Mouse (Mus musculus) bone marrow, adult 2 months (tissue): ENCODE data around the gene D430041D05Rik.

Source experiments
- CTCF ChIP-seq: fragments of 200-500 bp; IDR thresholded peaks from 2 replicates; pipeline ENCODE4 v1.5.1; 2011; ENCODE audit warnings: low read length, control low read depth; ENCODE audit not compliant: control insufficient read depth, insufficient read depth
- POLR2A ChIP-seq: fragments of 200-500 bp; IDR thresholded peaks from 2 replicates; pipeline ENCODE4 v1.6.1; 2011; ENCODE audit warnings: low read depth, mild to moderate bottlenecking, control low read depth, low read length, borderline replicate concordance; ENCODE audit not compliant: control insufficient read depth

DNA sequence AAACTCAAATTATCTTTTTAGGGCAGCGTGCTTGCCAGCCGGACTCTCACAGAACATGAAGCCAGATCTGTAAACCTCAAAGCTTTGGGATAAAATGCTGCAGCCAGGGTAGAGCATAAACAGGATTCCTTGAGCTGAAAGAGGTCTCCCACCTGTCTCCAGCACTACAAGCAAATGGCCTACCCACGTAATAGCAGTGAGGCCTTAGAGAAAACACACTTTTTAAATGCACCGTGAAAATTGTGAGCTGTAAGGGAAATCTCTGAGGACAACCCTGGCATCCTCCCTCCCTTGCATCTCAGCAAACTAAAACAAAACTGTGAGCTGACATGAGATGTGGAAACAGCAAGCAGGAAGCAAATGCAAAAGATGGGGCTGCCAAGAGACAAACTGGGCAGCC, 253.0 kb downstream of the D430041D05Rik start:
- TF ChIP-seq POLR2A (no peak), CTCF (no peak)
